Mouse (Mus musculus) testis, adult 2 months (tissue): ENCODE data around the gene Etv4.

Source experiments
- CTCF ChIP-seq: fragments of 200-500 bp; IDR thresholded peaks from 2 replicates; pipeline ENCODE4 v1.5.1; 2012; ENCODE audit warnings: low read depth, mild to moderate bottlenecking, inconsistent platforms, low read length, moderate library complexity; ENCODE audit not compliant: control insufficient read depth, insufficient read depth, insufficient replicate concordance
- POLR2A ChIP-seq: fragments of 200-500 bp; IDR thresholded peaks from 2 replicates; pipeline ENCODE4 v1.6.1; 2012; ENCODE audit warnings: low read depth, mild to moderate bottlenecking, inconsistent platforms, low read length, moderate library complexity; ENCODE audit not compliant: control insufficient read depth

- no peak for TF ChIP-seq POLR2A
- TF ChIP-seq CTCF = peak; percentile 95
These were observed 28.1 kb upstream of the Etv4 start for GRCm38 (mm10) chr11:101813259-101813658.
